Mouse (Mus musculus) liver, postnatal 0 days (tissue): ENCODE data around the gene Kntc1. TPM values are rescaled to one million over a fixed set of nuclear protein-coding genes. Genes with fewer than 3 reads are reported as not detected.

Experiments used
- ATAC-seq: fragments of 200-750 bp; cut with Nextera tagmentation; 2 replicates; pipeline ENCODE4 v1.8.0; 2017; ENCODE audit warnings: mild to moderate bottlenecking, moderate library complexity
- DNase-seq: peaks from one replicate; pipeline ENCODE4 v3.0.0-alpha.2; 2016
- H3K27ac ChIP-seq: fragments of 300-500 bp; sonication (generic); 2 replicates; pipeline ENCODE4 v1.5.1; 2014; ENCODE audit warnings: antibody characterized with exemption, moderate library complexity, mild to moderate bottlenecking, low read depth
- H3K27me3 ChIP-seq: fragments of 300-500 bp; sonication (generic); 2 replicates; pipeline ENCODE4 v1.6.1; 2014; ENCODE audit warnings: low read length, control low read depth, mixed read lengths; ENCODE audit not compliant: insufficient read depth
- H3K36me3 ChIP-seq: fragments of 300-500 bp; sonication (generic); replicated peaks from 2 replicates; pipeline ENCODE4 v1.6.1; 2014; ENCODE audit warnings: mild to moderate bottlenecking, control low read depth, low read length, moderate library complexity, mixed read lengths; ENCODE audit not compliant: insufficient read depth
- H3K4me1 ChIP-seq: fragments of 300-500 bp; sonication (generic); 2 replicates; pipeline ENCODE4 v1.6.1; 2014; ENCODE audit warnings: antibody characterized with exemption, mild to moderate bottlenecking, control low read depth; ENCODE audit not compliant: insufficient read depth
- H3K4me2 ChIP-seq: fragments of 300-500 bp; sonication (generic); 2 replicates; pipeline ENCODE4 v1.6.1; 2014; ENCODE audit warnings: low read depth, mild to moderate bottlenecking, low read length, moderate library complexity, mixed read lengths
- H3K4me3 ChIP-seq: fragments of 300-500 bp; sonication (generic); 2 replicates; pipeline ENCODE4 v1.5.1; 2014; ENCODE audit warnings: low read depth, low read length
- H3K9ac ChIP-seq: fragments of 300-500 bp; sonication (generic); replicated peaks from 2 replicates; pipeline ENCODE4 v1.6.1; 2014; ENCODE audit warnings: mild to moderate bottlenecking, moderate library complexity
- H3K9me3 ChIP-seq: fragments of 300-500 bp; sonication (generic); 2 replicates; pipeline ENCODE4 v1.6.1; 2016; ENCODE audit warnings: mild to moderate bottlenecking, control low read depth, low read length, mixed read lengths
- CTCF ChIP-seq: sonication (generic); IDR thresholded peaks from 2 replicates; pipeline ENCODE4 v1.5.1; 2016; ENCODE audit warnings: antibody characterized with exemption, low read depth
- EP300 ChIP-seq: IDR thresholded peaks from 2 replicates; pipeline ENCODE4 v1.6.1; 2016; ENCODE audit warnings: antibody characterized with exemption, low read depth, mild to moderate bottlenecking
- WGBS: fragments of 180-500 bp; shearing (Covaris S2); extraction: QIAGEN DNeasy Blood & Tissue Kit; methylation state at CpG from one replicate; pipeline ENCODE4 v1.1.7; 2014; ENCODE audit not compliant: insufficient replicate concordance; 5-methylcytosine and 5-hydroxymethylcytosine counted together
- polyA plus RNA-seq: library from polyadenylated mRNA; unstranded; fragments of >200 nt; fragmentation: Nextera tagmentation; extraction: Ambion mirVana; gene quantifications from 2 replicates; pipeline ENCODE4 v1.2.1, GENCODE M21; 2015

The Kntc1 gene
- polyA plus RNA-seq, 1 experiment from 2014 or later = 7.5 TPM

DNA sequence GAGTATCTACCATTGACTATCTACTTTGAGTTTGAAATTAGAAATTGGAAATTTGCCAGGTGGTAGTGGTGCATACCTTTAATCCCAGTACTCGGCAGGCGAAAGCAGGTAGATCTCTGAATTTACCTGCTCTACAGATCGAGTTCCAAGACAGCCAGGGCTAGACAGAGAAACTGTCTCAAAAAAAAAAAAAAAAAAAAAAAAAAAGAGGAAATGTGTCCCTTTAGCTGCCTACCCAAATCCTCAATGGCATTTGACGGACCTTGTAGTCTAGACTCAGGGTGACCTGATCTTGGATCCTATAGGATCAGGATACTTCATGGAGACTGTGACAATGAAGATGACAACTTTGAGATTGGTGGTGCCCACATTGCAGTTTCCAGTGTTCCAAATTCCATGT, 116.9 kb downstream of the Kntc1 start:
- 71% methylated on average over 4 of the region's 4 CpGs for WGBS
- peaks cover 12% of the 10 kb centered on the region; the same call in 1 of the 2 replicates for H3K4me1 ChIP-seq
- H3K9ac ChIP-seq = no peak overlapping the region
- DNase-seq (no peak), ATAC-seq (no peak)
- no peak for TF ChIP-seq EP300
- no peak for TF ChIP-seq CTCF
- H3K27ac ChIP-seq = no peak overlapping the region
- H3K27me3 ChIP-seq = no peaks in the 10 kb centered on the region
- no peaks in the 10 kb centered on the region for H3K9me3 ChIP-seq
- H3K4me2 ChIP-seq = no peak overlapping the region
- no peak overlapping the region for H3K4me3 ChIP-seq
- H3K36me3 ChIP-seq = no peaks in the 10 kb centered on the region

DNA sequence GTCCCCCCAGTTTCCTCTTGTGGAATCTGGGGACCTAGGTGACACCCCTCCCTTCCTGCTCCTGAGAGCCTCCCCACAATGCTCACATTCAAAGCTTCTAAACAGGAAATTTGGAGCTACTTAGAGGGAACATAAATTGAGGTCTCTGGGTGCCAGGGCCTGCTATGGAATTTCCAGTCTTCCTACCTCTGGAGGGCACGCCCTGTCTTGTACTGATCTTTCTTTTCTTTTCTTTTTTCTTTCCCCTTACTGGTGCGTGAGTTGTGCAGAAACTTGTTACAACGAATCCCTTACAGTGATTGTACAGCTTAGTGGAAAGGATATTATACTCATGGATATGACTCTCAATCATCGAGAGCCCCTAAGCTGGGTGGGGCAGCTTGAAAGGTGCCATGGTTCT, 120.1 kb downstream of the Kntc1 start:
- H3K36me3 ChIP-seq = no peaks in the 10 kb centered on the region
- H3K4me1 ChIP-seq = 0 out of 2 replicates have a peak, but pooled peaks cover 4% of the 10 kb centered on the region
- no peaks in the 10 kb centered on the region for H3K9me3 ChIP-seq
- 87% methylated on average over 4 of the region's 4 CpGs for WGBS
- no peaks in the 10 kb centered on the region for H3K27me3 ChIP-seq
- TF ChIP-seq CTCF (no peak), EP300 (no peak)
- H3K4me2 ChIP-seq = no peak overlapping the region
- ATAC-seq (no peak), DNase-seq (no peak)
- H3K27ac ChIP-seq = no peak overlapping the region
- H3K9ac ChIP-seq = no peak overlapping the region
- H3K4me3 ChIP-seq = no peak overlapping the region

Other genes starting within 250 kb of the Kntc1 start
- gene B3gnt4, start 239.3 kb upstream of the Kntc1 start, polyA plus RNA-seq = not detected in 2 replicates
- 34.1 and 35.2 TPM in 2 replicates for gene Diablo, start 225.5 kb upstream of the Kntc1 start, polyA plus RNA-seq
- not detected in 2 replicates for gene Gm49027, start 224.2 kb upstream of the Kntc1 start, polyA plus RNA-seq
- gene Vps33a, start 176.7 kb upstream of the Kntc1 start, polyA plus RNA-seq = 11.6 and 11.8 TPM in 2 replicates
- 10.1 and 12.2 TPM in 2 replicates for gene Clip1, start 65.1 kb upstream of the Kntc1 start, polyA plus RNA-seq
- 19.3 and 23.7 TPM in 2 replicates for gene Zcchc8, start 28.6 kb upstream of the Kntc1 start, polyA plus RNA-seq
- gene Rsrc2, start 302 bp upstream of the Kntc1 start, polyA plus RNA-seq = 32.5 and 40.7 TPM in 2 replicates
- gene Hcar2, start 115.8 kb downstream of the Kntc1 start, polyA plus RNA-seq = 0.15 and 0.22 TPM in 2 replicates
- gene Hcar1, start 130.3 kb downstream of the Kntc1 start, polyA plus RNA-seq = 0.11 and 0.14 TPM in 2 replicates
- gene Denr, start 157.5 kb downstream of the Kntc1 start, polyA plus RNA-seq = 54.1 and 61.1 TPM in 2 replicates
- gene Gm43518, start 177.7 kb downstream of the Kntc1 start, polyA plus RNA-seq = 0.41 and 0.67 TPM in 2 replicates
- 3.1 and 3.2 TPM in 2 replicates for gene Ccdc62, start 181.0 kb downstream of the Kntc1 start, polyA plus RNA-seq
- 10.1 and 13.5 TPM in 2 replicates for gene Hip1r, start 223.9 kb downstream of the Kntc1 start, polyA plus RNA-seq